Mouse (Mus musculus) ovary, postnatal 14 days (tissue): Measurements from ENCODE around the gene Hcls1.

Experiments used
- DNase-seq: peaks from one replicate; pipeline ENCODE4 v3.0.0; 2022; ENCODE audit warnings: low spot score

Gene Hcls1

DNA sequence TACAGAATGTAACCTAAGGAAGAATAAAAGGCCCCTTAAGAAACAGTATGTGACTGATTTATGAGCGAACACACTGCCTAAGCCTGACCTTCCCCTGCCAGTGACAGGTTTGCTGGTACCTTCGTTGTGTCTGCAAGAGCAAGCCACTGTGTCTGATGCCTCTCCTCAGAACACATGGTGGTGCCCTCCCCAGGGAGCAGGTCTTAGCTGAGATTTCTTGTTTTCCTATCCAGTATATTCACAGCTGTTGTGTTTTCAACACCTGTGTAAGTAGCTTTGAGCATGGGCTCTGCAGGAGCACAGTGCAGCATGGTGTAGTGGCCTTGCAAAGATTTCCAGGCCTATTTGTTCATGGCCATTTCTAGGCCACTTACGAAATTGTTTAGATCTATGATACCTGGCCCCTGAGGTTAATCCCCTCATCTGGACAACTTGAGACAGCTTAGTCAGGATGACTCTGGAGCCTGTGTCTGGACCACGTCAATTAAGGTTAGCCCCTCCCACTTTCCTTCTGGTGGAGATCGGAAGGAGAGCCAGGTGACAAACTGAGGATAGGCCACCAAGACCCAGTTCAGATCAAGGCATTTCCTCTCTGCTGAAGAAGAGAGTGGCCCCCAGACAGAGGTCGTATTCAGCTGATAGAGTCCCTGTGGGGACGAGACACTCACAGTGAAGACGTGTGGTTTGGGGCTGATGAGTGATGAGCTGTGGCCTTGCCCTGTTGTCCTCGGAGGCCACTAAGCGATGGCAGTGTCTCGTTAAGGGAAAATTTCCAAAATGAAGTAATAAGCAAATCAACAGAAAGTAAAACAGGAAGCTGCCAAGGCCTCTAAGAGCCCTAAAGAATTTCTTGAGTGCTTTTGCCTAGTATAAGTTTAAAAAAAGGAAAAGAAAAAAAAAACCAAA, 4.3 kb upstream of the Hcls1 start:
- no peak for DNase-seq

DNA sequence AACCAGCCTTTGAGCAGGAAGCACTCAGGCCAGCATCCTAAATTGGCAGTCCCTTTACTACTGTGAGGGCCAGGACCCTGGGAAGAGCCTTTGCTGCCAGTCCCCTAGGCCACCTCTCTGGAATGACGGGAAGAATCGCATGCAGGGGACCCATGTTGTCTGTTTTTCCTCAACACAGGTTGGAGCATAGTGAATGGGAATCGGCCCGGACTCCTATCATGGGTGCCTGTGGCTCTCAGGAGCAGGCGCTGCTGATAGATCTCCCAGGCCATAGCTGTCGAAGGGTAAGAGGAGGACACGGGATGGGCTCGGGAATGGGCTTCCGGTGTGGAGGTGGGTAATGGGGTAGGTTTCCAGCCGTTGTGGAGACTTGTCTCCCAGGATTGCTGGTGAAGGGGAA, 3.4 kb upstream of the Hcls1 start:
- no peak for DNase-seq

DNA sequence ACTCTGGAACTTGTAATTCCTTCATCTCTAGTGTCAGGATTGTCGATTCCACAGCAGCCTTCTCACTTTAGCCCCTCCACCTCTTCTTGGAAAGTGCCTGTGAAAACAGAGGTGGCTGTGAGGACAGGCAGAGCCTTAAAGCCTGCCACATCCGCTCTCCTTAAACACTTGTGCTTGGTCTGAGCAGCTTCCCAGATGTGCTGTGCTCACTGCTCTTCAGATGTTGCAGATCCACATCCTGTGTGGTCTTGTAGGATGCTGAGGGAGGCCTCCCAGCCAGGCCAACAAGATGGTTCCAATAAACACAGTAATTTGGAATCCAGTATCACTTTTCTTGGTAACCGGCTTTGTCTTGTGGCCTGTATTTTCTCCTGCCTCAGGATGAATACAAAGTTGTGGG, 2.8 kb upstream of the Hcls1 start:
- DNase-seq, result no peak

- DNase-seq, result no peak
Measured at GRCm38 (mm10) chr16:36932546-36932945, 2.2 kb upstream of the Hcls1 start.

DNA sequence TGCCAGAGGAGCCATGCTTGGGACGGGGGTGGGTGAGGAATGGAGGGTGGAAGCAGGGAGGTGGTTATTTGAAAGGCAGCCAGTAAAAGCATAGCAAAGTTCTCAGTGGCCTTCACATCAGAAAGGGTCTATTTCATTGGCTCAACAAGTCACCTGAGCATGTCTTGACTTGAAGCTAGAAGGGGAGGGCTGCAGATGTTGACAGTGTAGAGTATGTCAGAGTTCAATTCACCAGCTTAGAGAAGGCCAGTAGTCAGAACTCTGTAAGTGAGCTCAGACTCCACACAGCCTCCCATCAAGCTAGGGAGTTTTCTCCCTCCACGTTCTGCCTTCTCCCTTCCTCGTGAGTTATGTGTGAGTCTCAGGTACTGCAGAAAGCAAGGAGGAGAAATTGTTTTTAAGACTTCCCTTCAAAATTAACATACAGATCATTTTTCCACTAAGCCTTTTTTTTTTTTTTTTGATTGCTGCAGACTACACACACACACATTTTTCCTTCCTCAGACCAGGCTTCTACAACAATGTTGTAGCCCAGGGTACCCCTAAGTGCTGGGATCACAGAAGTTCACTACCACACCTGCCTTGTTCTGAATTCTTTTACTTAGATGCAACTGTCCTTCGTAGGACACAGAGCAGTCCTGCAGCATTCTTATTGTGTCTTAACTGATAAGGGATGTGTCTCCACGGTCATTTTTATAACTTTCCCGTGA, 497 bp upstream of the Hcls1 start:
- no peak for DNase-seq

DNA sequence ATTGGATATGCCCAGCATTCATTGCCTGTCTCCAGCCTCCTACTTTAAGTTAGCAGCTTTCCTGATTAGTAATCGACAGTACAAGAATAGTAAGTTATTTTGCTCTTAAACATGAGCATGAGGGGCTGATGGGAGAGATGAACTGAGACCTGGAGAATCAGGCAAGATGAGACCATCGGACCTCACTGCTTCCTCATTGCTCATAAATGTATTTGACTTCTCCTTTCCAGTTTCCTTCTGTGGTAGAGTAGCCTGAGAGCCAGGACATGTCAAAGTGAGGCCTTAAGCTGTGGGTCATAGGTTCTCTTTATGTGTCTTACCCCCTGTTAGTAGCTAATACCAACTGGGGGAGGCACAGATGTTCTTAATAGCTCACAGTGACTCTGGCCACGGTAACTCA, 1.0 kb downstream of the Hcls1 start:
- no peak for DNase-seq

- no peak for DNase-seq
Measured at GRCm38 (mm10) chr16:36941137-36941727, 6.4 kb downstream of the Hcls1 start.

- DNase-seq, result no peak
Measured at GRCm38 (mm10) chr16:36941895-36942294, 7.1 kb downstream of the Hcls1 start.

- DNase-seq, result no peak
Measured at GRCm38 (mm10) chr16:36943591-36943990, 8.8 kb downstream of the Hcls1 start.

- DNase-seq, result no peak
Measured at GRCm38 (mm10) chr16:36944895-36945424, 10.2 kb downstream of the Hcls1 start.

- no peak for DNase-seq
Measured at GRCm38 (mm10) chr16:36946459-36947159, 11.8 kb downstream of the Hcls1 start.

GRCm38 (mm10) chr16:36947646-36948197, 12.9 kb downstream of the Hcls1 start:
- DNase-seq, result no peak

DNA sequence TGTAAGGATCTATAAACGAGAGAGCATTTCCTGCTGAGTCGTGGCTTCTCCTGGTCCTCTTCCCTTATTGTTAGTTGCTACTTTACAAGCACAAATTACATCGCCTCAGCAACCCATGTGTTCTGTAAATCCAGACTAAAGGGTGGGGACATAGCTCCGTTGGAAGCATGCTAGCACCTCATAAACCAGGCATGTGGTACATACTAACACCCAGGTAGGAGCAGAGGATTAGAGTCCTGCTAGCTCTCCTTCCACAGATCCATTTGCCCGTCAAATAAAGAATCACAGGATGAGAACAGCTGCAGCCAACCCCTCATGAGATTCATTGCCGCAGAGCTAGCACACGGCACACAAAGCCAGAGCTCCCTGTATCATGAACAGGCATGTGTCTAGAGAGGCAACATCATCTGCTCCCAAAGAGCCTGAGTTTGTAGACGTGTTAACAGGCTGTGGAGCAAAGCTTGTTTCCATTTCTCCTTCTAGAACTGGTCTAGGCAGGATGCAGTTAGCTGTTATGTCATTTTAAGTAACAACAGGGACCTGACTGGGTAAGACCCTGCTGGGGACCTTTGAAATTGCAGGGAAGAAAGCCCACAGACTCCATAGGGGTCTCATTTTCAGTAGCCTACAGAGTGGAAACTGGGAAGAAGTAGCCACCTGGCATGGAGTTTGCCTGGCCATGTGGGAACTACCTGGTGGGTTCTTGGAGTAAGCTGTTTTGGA, 15.0 kb downstream of the Hcls1 start:
- no peak for DNase-seq

- no peak for DNase-seq
Measured at GRCm38 (mm10) chr16:36951029-36951428, 16.2 kb downstream of the Hcls1 start.

DNA sequence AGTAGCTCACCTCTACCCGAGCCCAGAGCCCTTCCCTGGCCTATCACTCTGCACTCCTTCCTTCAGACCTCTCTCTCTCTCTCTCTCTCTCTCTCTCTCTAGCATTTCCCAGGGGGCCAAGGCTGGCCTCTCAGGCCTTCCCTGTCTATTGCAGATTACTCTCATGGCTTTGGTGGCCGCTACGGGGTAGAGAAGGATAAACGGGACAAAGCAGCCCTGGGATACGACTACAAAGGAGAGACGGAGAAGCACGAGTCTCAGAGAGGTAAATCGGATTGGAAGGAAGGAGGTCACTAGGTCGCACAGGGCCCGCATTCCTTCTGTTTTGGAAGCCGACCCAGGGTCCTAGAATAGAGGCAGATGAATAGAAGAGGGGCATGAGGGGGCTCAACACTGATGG, 20.3 kb downstream of the Hcls1 start:
- DNase-seq, result no peak

GRCm38 (mm10) chr16:36963415-36963814, 28.6 kb downstream of the Hcls1 start:
- no peak for DNase-seq

- no peak for DNase-seq
Measured at GRCm38 (mm10) chr16:36979127-36979526, 44.3 kb downstream of the Hcls1 start.

GRCm38 (mm10) chr16:36983796-36984195, 49.0 kb downstream of the Hcls1 start:
- no peak for DNase-seq

DNA sequence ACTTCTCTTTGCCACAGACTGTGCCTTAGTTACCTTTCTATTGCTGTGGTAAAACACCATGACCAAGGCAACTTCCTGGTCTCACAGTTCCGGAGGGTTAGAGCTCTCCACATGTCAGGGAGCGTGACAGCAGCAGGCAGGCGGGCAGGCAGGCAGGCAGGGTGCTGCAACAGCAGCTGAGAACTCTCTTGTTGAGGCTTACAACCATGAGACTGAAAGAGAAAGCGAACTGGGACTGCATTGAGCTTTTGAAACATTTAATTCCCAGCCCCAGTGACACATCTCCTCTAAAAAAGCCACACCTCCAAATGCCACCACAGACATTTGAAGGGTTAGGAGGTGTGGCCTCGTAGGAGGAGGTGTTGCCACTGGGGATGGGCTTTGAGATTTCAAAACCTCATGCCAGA, 50.9 kb downstream of the Hcls1 start:
- no peak for DNase-seq

- DNase-seq, result no peak
Measured at GRCm38 (mm10) chr16:36987399-36987798, 52.6 kb downstream of the Hcls1 start.

GRCm38 (mm10) chr16:36988066-36988465, 53.3 kb downstream of the Hcls1 start:
- DNase-seq, result no peak
